ENCODE assay signal across 8 mouse cellular contexts in genomic region chr1:75477264-75477965, GRCm38 (mm10). TPM values are rescaled to one million over a fixed set of nuclear protein-coding genes. Genes with fewer than 3 reads are reported as not detected.
DNase-seq lines count a peak whose midpoint lies in the region; ATAC-seq and TF ChIP-seq lines count a peak whose summit lies in the region.

No protein-coding gene starts in this region.

- H3K4me3 ChIP-seq in gastrocnemius, adult 2 months = peak overlapping the region; percentile 50
- no peak overlapping the region for H3K4me3 ChIP-seq in intestine, embryonic 14.5 days (ENCODE audit: low read depth, low read length)
- peak overlapping the region; percentile 62 for H3K4me3 ChIP-seq in midbrain, embryonic 11.5 days (ENCODE audit: low read depth, low read length)

- H3K27me3 ChIP-seq in intestine, embryonic 14.5 days (replicated peaks; ENCODE audit: control insufficient read depth, insufficient read depth, low read length) = peaks cover 21% of the 10 kb centered on the region
- peaks cover 5% of the 10 kb centered on the region; the same call in 1 of the 2 replicates for H3K27me3 ChIP-seq in midbrain, embryonic 11.5 days (ENCODE audit: control insufficient read depth, insufficient read depth, low read length)

- peak; percentile 97 for DNase-seq in cerebellum, postnatal 25 days
- DNase-seq in gastrocnemius, adult 2 months = peak; percentile 88
- peak; percentile 97 for DNase-seq in intestine, embryonic 14.5 days (ENCODE audit: low spot score)
- DNase-seq in left cerebral cortex, postnatal 4 days = peak; percentile 87
- DNase-seq in midbrain, embryonic 11.5 days (ENCODE audit: low spot score, missing footprints) = peak; percentile 99
- DNase-seq in right cerebral cortex, postnatal 4 days = peak; percentile 86
- DNase-seq in yolk sac, embryonic 10.5 days (ENCODE audit: low spot score) = peak; percentile 75

- H3K27ac ChIP-seq in gastrocnemius, adult 2 months = no peak overlapping the region
- H3K27ac ChIP-seq in intestine, embryonic 14.5 days (ENCODE audit: low read depth) = no peak overlapping the region
- no peak overlapping the region for H3K27ac ChIP-seq in midbrain, embryonic 11.5 days (ENCODE audit: low read depth, low read length)

- no peaks in the 10 kb centered on the region for H3K9me3 ChIP-seq in intestine, embryonic 14.5 days (ENCODE audit: control insufficient read depth, low read length)
- no peaks in the 10 kb centered on the region for H3K9me3 ChIP-seq in midbrain, embryonic 11.5 days (ENCODE audit: control insufficient read depth, low read length)

- peak; percentile 75 for TF ChIP-seq CTCF in gastrocnemius, adult 2 months (IDR thresholded peaks at IDR 0.05)

- intact Hi-C loops in gastrocnemius, adult 2 months (cut with DNase I) = loop anchor here (1.0 kb wide), 2 partner anchors 82 to 120 kb away; no protein-coding TSS in a partner anchor
- intact Hi-C loops in left cerebral cortex, postnatal 4 days (cut with DNase I) = loop anchor here (5.0 kb wide), 1 partner anchor 120 kb away; no protein-coding TSS in a partner anchor

- peak overlapping the region; percentile 22 for H3K4me2 ChIP-seq in intestine, embryonic 14.5 days (ENCODE audit: low read length)
- peak overlapping the region; percentile 80 for H3K4me2 ChIP-seq in midbrain, embryonic 11.5 days

- H3K9ac ChIP-seq in intestine, embryonic 14.5 days (ENCODE audit: low read length) = no peak overlapping the region
- H3K9ac ChIP-seq in midbrain, embryonic 11.5 days (ENCODE audit: low read length) = no peak overlapping the region

- peaks cover 45% of the 10 kb centered on the region for H3K36me3 ChIP-seq in intestine, embryonic 14.5 days (ENCODE audit: control insufficient read depth, insufficient read depth, low read length)
- H3K36me3 ChIP-seq in midbrain, embryonic 11.5 days (ENCODE audit: control insufficient read depth, insufficient read depth, low read length) = peaks cover 25% of the 10 kb centered on the region; the same call in 1 of the 2 replicates

- WGBS in intestine, embryonic 14.5 days = 14% methylated on average over 35 of the region's 35 CpGs
- 13% methylated on average over 35 of the region's 35 CpGs for WGBS in midbrain, embryonic 11.5 days

- H3K4me1 ChIP-seq in intestine, embryonic 14.5 days (replicated peaks; ENCODE audit: control insufficient read depth, insufficient read depth, low read length) = peaks cover 15% of the 10 kb centered on the region; the same call in 1 of the 2 replicates
- H3K4me1 ChIP-seq in midbrain, embryonic 11.5 days (ENCODE audit: control insufficient read depth, insufficient read depth, low read length) = peaks cover 22% of the 10 kb centered on the region

- peak; percentile 21 for ATAC-seq in activated CD4-positive, CD25-positive, alpha-beta regulatory T cell, adult 4 months
- no peak for ATAC-seq in intestine, embryonic 14.5 days (replicated peaks; ENCODE audit: low FRiP score, low TSS enrichment, low read depth)
- ATAC-seq in midbrain, embryonic 11.5 days (ENCODE audit: low FRiP score) = peak; percentile 5; the same call in 1 of the 2 replicates

RNA-seq across cellular contexts. Expression of gene Chpf, which starts 1.7 kb away (rescaled TPM):
- 1 to 10 TPM; 4.0 to 5.3 TPM for polyA plus RNA-seq in activated CD4-positive, CD25-positive, alpha-beta regulatory T cell, adult 4 months (2017; shearing (Covaris generic))
- total RNA-seq in gastrocnemius, adult 2 months (2021) = 1 to 10 TPM; 3.0 to 6.2 TPM
- polyA plus RNA-seq in intestine, embryonic 14.5 days (2014; fragmentation: Nextera tagmentation; extraction: Ambion mirVana) = 36.7 and 42.8 TPM in 2 replicates
- total RNA-seq in left cerebral cortex, postnatal 4 days (2021) = 10 to 100 TPM; 61.3 to 67.7 TPM
- polyA plus RNA-seq in midbrain, embryonic 11.5 days (2014; fragmentation: Nextera tagmentation; extraction: Ambion mirVana) = 15.2 and 20.8 TPM in 2 replicates

RNA-seq across cellular contexts. Expression of gene Tmem198, which starts 1.9 kb away (rescaled TPM):
- under 1 TPM in 1 of 2 experiments, not detected in 1; 0.40 TPM for polyA plus RNA-seq in activated CD4-positive, CD25-positive, alpha-beta regulatory T cell, adult 4 months (2017; shearing (Covaris generic))
- total RNA-seq in gastrocnemius, adult 2 months (2021) = not detected
- polyA plus RNA-seq in intestine, embryonic 14.5 days (2014; fragmentation: Nextera tagmentation; extraction: Ambion mirVana) = 1.9 and 2.6 TPM in 2 replicates
- total RNA-seq in left cerebral cortex, postnatal 4 days (2021) = 10 to 100 TPM; 41.8 to 43.5 TPM
- 11.6 and 13.0 TPM in 2 replicates for polyA plus RNA-seq in midbrain, embryonic 11.5 days (2014; fragmentation: Nextera tagmentation; extraction: Ambion mirVana)

RNA-seq across cellular contexts. Expression of gene Asic4, which starts 27.2 kb away (rescaled TPM):
- polyA plus RNA-seq in activated CD4-positive, CD25-positive, alpha-beta regulatory T cell, adult 4 months (2017; shearing (Covaris generic)) = not detected
- total RNA-seq in gastrocnemius, adult 2 months (2021) = not detected
- 0.47 and 1.0 TPM in 2 replicates for polyA plus RNA-seq in intestine, embryonic 14.5 days (2014; fragmentation: Nextera tagmentation; extraction: Ambion mirVana)
- total RNA-seq in left cerebral cortex, postnatal 4 days (2021) = 10 to 100 TPM in 1 of 2 experiments, 1 to 10 TPM in 1; 8.6 to 10.2 TPM
- polyA plus RNA-seq in midbrain, embryonic 11.5 days (2014; fragmentation: Nextera tagmentation; extraction: Ambion mirVana) = 4.6 and 5.9 TPM in 2 replicates

RNA-seq across cellular contexts. Expression of gene Obsl1, which starts 28.8 kb away (rescaled TPM):
- polyA plus RNA-seq in activated CD4-positive, CD25-positive, alpha-beta regulatory T cell, adult 4 months (2017; shearing (Covaris generic)) = not detected
- total RNA-seq in gastrocnemius, adult 2 months (2021) = 10 to 100 TPM; 28.4 to 41.4 TPM
- 80.9 and 88.4 TPM in 2 replicates for polyA plus RNA-seq in intestine, embryonic 14.5 days (2014; fragmentation: Nextera tagmentation; extraction: Ambion mirVana)
- total RNA-seq in left cerebral cortex, postnatal 4 days (2021) = 10 to 100 TPM; 39.3 to 46.6 TPM
- 31.0 and 33.2 TPM in 2 replicates for polyA plus RNA-seq in midbrain, embryonic 11.5 days (2014; fragmentation: Nextera tagmentation; extraction: Ambion mirVana)

RNA-seq across cellular contexts. Expression of gene Inha, which starts 29.5 kb away (rescaled TPM):
- polyA plus RNA-seq in activated CD4-positive, CD25-positive, alpha-beta regulatory T cell, adult 4 months (2017; shearing (Covaris generic)) = not detected
- 1 to 10 TPM; 1.3 to 2.2 TPM for total RNA-seq in gastrocnemius, adult 2 months (2021)
- polyA plus RNA-seq in intestine, embryonic 14.5 days (2014; fragmentation: Nextera tagmentation; extraction: Ambion mirVana) = 3.5 and 3.9 TPM in 2 replicates
- total RNA-seq in left cerebral cortex, postnatal 4 days (2021) = 10 to 100 TPM; 42.4 to 42.8 TPM
- polyA plus RNA-seq in midbrain, embryonic 11.5 days (2014; fragmentation: Nextera tagmentation; extraction: Ambion mirVana) = 1.3 and 1.6 TPM in 2 replicates
